Mouse (Mus musculus) natural killer cell, adult 2 months (primary cell): ENCODE results near the gene Abcg2.
A peak's percentile ranks its signal among the peaks of the same experiment; 100 is the strongest.

Experiments used
- DNase-seq, 2 experiments: peaks; one replicate each; pipeline ENCODE4 v3.0.0; 2022; ENCODE audit warnings: low spot score in 2 of 2

The Abcg2 gene

DNA sequence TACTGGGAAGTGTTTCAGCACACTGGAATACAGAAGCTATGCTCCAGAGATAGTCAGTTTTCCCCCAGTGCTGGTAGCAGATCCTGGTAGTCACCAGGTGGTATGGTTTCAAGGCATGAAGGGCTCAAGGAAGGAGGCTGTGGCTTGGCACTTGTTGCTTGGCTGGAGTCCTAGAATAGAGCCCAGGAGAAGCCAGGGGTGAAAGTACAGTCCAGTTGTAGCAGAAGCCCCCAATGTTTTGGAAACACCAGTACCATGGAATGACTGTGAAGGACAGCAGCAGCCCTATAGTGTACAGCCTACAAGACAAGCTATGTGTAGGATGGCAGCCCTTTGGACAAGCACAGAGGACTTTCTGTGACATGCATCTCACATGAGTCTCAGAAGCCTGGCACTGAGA is 54.2 kb downstream of the Abcg2 start:
- DNase-seq, result no peak

GRCm38 (mm10) chr6:58639391-58639790 is 55.1 kb downstream of the Abcg2 start:
- no peak for DNase-seq

DNA sequence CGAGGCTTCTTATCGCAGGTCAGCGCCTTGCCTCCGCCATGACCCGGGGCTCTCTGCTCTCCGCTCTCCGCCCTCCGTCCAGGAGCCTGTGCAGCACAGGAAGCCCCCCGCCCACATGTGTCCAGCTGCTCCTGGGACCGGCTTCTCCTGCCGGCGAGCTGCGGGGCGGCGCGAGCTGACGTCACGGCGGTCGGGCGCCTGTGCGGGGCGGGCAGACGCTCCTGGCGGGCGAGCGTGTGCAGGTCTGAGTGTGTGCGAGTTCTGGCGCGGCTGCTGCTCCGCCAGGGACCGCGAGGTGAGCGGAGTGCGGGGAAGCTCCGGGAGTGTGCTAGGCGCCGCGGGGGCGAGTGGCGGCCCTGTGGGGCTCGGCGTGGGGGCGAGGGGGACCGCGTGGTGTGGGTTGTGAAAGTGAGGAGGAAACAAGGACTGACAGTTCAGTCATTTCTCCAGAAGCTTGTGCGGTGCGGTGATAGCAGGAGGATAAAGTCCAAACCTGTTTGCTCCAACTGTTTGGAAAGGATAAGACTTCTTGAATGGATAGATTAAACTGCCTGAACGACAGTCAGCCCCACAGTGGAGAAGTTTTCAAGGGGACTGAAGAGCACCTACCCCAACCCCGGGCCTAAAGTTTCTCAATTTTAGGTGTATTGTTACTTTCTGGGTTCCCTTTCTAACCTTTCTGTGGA is 56.2 kb downstream of the Abcg2 start:
- DNase-seq, result peak; percentile 42 to 46

GRCm38 (mm10) chr6:58641056-58641799 is 56.9 kb downstream of the Abcg2 start:
- no peak for DNase-seq

DNA sequence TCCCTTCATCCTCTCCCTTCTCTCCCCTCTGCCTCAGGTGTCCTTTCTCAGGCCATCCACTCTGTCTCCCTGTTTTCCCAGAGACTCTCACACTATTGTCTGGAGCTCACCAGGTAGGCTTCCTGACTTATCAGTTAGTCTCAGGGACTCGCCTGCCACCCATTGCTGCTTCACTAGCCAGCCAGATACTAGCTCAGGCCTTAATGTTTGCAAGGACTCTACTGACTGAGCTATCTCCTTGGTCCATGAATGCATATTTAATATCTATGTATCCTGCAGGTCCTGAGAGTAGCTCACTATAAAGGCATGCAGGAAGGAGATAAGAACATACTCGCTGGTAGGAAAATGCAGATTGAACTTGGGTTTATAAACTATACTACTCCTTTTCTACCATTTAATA is 57.9 kb downstream of the Abcg2 start:
- no peak for DNase-seq

DNA sequence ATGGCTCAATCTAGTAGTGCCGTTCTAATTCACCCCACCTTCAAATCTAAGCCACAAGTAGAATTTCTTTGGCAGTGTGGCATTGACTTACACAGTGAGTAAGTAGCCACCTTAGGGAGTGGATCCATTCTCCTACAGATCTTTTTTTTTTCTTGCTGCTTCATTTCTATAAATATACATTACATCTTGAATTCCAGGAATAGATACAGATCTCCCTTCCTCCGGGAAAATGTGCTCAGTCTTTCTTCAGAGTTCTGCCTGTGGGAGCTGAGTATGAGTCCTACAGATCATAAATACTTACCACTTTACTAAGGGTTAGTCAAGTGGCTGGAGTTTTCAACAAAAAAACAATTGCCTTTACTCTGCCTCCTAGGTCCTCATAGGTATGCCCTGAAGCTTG is 60.3 kb downstream of the Abcg2 start:
- no peak for DNase-seq

- no peak for DNase-seq
Measured at GRCm38 (mm10) chr6:58648100-58648749, 63.9 kb downstream of the Abcg2 start.

DNA sequence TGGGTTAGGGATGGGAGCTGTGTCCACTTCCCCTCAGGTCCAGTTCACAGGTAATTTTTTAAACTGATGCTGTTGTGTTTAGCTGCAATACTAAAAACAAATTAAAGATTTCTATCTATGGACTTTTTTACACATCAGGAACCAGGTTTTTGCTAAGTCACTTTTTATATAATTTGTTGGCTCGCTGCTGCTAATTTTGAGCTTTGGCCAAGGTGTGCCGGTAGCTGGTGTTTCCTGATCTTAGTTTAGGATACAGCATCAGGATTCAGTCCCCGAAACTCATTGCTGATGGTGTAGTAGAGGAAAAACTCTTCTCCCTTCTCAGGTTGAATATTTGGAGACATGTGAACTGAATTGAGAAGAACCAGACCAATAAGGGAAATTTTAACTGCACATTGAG is 65.8 kb downstream of the Abcg2 start:
- no peak for DNase-seq

- DNase-seq, result no peak
Measured at GRCm38 (mm10) chr6:58651038-58651437, 66.7 kb downstream of the Abcg2 start.

- DNase-seq, result no peak
Measured at GRCm38 (mm10) chr6:58660951-58661575, 76.7 kb downstream of the Abcg2 start.

GRCm38 (mm10) chr6:58677802-58678201 is 93.5 kb downstream of the Abcg2 start:
- no peak for DNase-seq

- DNase-seq, result no peak
Measured at GRCm38 (mm10) chr6:58678530-58678929, 94.2 kb downstream of the Abcg2 start.

- no peak for DNase-seq
Measured at GRCm38 (mm10) chr6:58691584-58691983, 107.3 kb downstream of the Abcg2 start.

DNA sequence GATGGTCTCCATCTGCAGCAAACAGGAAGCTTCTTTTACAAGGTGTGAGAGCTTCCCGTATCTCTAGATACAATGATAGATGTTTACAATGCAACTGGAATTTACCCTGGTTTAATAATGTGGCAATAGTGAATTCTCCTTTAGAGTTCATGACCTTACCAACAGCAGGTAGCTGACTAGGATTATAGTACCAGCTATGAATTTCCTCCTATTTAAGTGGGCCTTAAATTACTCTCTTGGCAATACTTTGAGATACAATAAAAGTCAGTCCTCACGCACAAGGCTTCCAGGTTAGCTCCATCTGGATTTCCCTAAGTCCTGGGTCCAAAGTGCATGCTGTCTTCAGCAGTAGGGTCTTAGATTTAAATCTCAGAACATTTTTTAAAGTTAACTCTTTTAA is 109.9 kb downstream of the Abcg2 start:
- no peak for DNase-seq

DNA sequence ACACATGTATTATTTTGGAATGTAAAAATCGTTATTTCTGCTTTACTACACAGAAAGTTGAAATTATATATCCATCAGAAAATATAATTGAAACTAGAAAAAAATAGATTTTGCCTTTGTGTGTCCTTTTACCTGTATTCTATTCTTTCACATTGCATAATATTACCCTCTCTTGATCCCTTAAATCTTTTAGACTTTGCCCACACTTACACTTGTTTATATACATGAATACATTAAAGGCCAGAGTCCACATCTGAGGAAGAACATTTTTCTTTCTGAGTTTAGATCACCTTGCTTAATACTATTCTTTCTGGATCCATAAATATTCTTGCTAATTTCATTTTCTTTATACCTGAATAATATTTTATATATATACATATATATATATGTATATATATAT is 110.4 kb downstream of the Abcg2 start:
- no peak for DNase-seq

DNA sequence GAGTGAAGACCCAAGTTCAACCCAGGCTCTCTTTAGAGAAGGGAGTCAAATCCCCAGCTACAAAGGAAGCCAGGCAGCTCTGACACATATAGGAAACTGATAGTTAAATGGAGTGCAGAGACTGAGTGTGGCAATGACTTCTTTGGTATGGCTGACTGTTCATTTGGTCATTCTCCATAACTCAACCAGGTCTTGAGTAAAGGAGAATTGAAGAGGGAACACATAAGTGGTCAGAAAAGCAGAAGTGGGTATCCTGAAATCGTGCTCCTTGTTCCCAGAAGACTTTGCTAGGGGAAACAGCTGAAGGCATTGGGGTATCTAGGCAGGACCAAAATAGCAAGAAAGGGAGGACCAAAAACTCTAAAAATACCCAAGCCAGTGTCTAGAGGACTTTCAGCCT is 126.0 kb downstream of the Abcg2 start:
- no peak for DNase-seq

GRCm38 (mm10) chr6:58711909-58712308 is 127.6 kb downstream of the Abcg2 start:
- no peak for DNase-seq

DNA sequence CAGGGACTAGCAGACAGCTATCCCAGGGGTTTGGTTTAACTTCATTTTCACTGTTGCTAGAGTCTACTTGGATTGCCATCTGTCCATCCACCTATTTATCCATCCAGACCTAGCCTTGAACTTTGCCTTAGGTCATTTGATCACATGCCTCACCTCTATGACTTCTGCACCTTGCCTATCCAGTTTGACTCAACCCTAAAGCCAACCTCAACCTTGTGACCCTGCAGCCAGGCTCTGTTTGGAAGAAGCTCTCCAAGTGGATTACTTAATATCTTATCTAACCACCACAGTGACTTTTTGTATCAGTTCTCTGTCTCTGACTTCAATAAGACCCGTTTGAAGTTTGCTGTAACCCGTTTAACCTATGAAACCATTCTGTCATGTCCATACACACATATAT is 149.5 kb downstream of the Abcg2 start:
- DNase-seq, result no peak

- DNase-seq, result no peak
Measured at GRCm38 (mm10) chr6:58735090-58735489, 150.8 kb downstream of the Abcg2 start.
